Mouse (Mus musculus) thymus, postnatal 14 days (tissue): ENCODE measurements around the gene Srsf1.
"Not testable (repeated sequence)": the region's sequence is repeated elsewhere in the genome, so short reads cannot be mapped to it uniquely, and the experiment has no call there.

ENCODE experiments used
- DNase-seq: peaks from one replicate; pipeline ENCODE4 v3.0.0; 2021

Gene Srsf1

DNA sequence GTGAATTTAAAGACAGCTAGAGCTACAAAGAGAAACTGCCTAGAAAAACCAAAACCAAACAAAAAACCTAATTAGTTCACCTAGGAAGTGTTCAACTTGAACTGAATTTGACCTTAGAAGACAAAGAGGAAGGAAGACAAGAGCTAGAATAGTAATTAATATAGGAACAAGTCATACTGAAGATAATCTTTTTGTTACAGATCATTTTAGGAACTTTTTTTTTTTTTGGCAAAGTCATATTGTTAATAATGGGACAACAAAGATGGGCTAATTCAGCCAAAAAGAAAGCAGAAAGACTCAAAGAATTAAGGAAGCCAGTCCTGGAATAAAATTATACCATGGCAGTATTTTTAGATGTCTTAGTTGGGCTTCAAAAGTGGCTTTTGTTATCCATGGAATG is 2.9 kb upstream of the Srsf1 start:
- no peak for DNase-seq

DNA sequence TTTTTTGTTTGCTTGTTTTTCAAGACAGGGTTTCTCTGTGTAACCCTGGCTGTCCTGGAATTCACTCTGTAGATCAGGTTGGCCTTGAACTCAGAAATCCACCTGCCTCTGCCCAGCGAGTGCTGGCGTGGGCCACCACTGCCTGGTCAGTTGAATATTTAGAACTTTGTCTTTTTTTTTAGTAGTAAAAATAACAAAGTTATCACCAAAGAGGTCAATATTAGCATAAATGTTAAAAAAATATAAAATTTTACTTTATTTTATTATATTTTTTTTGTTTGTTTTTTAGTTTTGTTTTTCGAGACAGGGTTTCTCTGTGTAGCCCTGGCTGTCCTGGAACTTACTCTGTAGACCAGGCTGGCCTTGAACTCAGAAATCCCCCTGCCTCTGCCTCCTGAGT is 2.0 kb upstream of the Srsf1 start:
- DNase-seq: not testable (repeated sequence)

DNA sequence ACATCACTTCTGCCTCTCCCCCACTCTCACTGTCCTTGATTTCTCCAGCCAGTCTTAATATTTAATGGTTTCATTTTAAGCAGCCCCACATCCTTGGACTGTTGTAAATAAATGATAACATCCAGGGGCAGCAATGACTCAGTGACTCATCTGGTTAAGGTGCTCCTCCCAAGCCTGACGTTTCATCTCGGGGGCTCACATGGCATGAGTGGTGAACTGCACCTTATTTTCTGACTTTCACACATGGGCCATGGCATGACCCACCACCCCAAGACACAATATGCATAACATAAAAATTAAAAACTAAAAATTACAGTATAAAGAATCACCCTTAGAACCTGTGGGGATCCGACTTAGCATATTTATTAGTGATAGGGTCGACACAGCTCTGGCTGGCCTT is 1.3 kb upstream of the Srsf1 start:
- peak; percentile 11 for DNase-seq

DNA sequence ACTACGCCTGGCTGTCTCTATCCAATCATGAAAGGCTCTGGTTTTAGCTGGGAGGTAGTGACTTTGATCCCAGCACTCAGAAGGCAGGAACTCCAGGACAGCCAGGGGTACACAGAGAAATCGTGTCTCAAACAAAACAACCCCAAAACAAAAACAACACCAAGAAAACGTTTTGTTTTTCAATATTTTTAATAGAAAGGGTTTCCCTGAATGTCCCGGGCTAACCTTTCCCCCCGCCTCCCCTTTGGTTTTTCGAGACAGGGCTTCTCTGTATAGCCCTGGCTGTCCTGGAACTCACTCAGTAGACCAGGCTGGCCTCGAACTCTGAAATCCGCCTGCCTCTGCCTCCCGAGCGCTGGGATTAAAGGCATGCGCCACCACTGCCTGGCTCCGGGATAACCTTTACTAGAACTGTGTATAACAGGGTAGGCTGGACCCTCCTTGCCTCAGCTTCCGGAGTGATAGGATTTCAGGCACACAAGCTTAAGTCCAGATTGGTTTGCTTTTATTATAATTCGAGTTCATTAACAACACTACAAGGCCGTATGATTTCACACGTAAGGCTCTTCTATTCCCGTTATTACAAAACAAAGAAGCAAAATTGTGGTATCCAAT is 743 bp upstream of the Srsf1 start:
- peak; percentile 24 for DNase-seq

DNA sequence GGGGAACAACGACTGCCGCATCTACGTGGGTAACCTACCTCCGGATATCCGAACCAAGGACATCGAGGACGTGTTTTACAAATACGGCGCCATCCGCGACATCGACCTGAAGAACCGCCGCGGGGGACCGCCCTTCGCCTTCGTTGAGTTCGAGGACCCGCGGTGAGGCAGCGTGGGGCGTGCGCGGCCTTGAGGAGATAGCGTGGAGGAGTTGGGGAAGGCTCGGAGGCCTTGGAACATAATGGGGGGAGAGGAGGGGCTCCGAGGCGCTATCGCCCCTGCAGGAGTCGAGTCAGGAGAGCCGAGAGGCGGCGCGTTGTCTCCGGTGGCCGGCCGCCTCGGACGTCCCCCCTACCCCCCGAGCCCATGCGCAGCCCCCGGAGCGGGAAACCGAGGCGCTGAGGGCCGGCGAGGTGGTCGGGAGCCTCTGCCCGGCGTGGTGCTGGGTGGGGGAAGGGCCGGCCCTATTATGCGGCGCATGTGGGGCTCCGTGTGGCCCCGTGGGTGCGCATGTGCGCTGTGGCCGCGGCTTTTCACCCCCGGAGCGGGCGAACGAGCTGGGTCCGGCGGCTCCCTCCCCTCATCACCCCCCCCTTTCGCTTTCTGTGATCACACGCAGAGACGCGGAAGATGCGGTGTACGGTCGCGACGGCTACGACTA is 828 bp downstream of the Srsf1 start:
- DNase-seq: peak; percentile 77

DNA sequence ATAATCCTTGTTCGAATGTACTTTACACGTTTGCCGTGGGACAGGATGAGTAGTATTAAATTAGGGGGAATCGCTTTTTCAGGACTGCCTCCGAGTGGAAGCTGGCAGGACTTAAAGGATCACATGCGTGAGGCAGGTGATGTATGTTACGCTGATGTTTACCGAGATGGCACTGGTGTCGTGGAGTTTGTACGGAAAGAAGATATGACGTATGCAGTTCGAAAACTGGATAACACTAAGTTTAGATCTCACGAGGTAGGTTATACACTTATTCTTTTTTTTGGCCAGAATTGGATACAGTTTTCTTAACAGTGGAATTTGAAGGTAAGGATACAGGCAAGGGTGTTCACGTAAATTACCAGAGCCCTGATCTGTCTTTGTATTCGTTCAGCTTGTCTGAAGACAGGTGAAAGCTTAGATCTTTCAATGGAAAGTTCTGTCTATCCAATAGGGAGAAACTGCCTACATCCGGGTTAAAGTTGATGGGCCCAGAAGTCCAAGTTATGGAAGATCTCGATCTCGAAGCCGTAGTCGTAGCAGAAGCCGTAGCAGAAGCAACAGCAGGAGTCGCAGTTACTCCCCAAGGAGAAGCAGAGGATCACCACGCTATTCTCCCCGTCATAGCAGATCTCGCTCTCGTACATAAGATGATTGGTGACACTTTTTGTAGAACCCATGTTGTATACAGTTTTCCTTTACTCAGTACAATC is 1.9 kb downstream of the Srsf1 start:
- peak; percentile 21 for DNase-seq

DNA sequence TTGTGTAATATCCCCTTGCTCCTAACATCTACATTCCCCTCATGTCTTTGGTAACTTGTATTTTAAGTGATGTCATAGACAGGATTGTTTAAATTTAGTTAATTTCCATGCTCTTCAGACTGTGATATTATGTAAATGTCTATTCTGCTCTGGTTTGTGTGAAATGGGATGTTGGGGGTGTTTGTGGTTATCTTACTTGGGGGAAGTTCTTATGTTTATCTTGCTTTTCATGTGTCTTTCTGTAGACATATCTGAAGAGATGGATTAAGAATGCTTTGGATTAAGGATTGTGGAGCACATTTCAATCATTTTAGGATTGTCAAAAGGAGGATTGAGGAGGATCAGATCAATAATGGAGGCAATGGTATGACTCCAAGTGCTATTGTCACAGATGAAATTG is 2.6 kb downstream of the Srsf1 start:
- DNase-seq: no peak

DNA sequence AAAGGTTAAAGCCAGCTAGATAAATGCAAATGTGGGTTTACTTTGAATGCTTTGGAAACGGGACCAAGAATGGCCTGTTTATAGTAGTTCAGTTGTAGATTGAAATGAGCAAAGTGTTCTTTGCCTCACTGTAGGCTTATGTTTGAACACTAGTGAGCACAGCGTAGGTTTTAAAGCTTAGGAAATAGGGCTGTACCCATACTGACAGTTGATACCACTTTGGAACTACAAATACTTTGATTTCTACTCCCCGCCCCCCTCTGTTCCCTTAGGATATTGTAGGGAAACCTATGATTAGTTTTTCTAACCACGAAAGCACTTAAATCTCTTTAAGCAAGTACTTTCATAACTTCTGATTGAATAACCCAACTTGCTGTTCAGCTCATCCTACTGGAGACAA is 5.5 kb downstream of the Srsf1 start:
- no peak for DNase-seq

DNA sequence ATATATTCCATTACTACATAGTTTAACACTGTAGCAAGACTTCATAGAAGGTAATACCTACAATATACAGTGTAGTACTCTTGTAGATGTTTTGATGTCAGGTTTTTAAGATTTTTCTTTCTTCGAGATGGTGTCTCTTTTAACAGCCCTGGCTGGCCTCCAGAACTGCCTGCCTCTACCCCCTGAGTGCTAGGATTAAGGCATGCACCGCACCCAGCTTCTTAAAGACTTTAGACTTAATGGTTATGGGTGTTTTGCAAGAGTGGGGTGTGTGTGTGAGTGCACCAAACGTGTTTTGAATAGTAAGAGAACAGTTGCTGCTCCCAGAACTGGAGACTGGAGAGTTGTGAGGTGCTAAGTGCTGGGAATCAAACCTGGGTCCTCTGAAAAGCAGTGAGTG is 6.6 kb downstream of the Srsf1 start:
- no peak for DNase-seq

DNA sequence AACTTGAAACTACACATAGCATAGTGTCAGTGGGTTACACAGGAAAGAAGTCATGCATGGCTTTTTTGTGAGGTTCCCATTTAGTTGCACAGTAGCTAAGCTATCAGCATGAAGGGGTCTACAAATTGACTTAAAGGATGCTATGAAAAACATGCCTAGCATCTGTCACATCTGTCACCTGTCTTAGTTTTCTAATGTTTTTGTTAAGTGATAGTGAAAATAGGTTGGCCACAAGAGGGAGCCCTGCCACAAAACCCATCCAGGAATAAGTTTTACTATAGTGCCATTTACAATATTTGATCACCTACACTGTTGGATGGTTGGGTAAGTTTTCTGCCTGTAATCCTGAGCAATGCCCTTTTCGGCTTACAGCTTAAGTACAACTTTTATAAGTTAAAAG is 7.4 kb downstream of the Srsf1 start:
- peak; percentile 74 for DNase-seq

DNA sequence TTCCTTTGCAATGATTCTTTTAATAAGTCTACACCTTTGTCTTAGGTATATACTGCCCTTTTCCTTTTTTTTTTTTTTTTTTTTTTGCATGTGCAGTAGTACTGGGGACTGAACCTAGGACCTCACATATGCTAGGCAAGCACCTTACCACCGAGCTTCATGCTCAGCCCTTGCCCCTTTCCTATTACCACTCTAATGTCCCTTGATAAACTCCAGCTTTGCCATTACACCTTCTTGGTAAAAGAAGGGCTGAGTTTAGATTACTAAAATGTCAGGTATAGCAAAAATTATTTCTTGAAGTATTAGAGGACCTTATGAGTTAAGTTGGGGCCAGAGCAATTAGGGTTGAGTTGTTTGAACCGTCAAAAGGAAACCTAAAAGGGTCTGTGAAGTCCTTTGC is 8.6 kb downstream of the Srsf1 start:
- DNase-seq: no peak

DNA sequence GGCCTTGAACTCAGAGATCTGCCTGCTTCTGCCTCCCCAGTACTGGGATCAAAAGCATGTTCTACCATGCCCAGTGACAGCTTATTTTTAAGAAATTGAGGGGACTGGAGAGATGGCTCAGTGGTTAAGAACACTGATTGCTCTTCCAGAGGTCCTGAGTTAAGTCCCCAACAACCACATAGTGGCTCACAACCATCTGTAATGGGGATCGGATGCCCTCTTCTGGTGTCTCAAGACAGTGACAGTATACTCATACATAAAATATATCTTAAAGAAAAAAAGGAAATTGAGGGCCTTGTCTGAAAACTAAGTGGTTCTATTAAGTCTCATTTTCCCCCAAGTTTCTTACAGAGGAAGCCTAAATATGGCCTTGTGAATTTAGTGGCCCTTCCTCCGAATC is 10.6 kb downstream of the Srsf1 start:
- DNase-seq: no peak

DNA sequence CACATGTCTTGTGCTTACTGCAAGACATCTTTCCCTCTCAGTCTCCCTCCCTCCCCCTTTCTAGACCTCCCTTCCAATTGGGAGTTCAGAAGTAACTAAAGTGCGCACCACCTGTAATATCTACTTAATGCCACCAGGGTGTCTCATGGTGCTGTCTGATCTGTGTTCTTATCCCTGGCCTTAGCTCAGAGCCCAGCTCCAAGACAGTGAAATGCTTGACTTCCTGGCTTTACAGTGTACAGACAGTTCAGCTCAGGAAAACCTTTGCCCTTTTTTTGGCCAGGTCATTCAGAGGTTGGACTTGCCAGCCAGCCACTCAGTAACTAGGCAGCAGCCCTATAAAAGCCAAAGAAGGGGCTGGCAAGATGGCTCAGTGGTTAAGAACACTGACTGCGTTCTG is 12.0 kb downstream of the Srsf1 start:
- peak; percentile 47 for DNase-seq

DNA sequence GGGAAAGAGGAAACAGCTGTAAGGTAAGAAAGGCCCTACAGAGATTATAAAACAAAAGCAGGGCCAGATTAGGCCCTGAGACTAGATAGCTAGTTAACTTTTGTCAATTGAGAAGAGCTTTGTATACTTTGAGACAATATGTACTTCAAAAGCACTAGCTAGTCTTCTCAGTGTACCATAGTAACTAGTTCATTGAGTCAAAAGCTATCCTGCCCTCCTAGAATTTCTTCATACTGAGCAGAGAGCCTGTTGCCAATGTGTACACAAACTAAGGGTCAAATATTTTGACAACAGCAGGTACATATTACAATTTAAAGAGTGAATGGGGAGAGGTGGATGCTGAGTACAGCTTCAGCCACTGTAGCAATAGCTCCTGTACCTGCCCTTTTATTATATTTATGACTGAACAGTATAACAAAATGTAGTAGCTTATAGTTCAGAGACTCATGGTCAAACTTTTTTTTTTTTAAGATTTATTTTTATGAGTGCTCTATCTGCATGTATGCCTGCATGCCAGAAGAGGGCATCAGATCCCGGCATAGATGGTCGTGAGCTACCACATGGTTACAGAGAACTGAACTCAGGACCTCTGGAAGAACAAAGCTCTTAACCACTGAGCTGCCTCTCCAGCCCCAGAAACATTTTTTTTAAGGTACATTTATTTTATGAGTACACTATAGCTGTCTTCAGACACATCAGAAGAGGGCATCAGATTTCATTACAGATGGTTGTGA is 14.9 kb downstream of the Srsf1 start:
- peak; percentile 34 for DNase-seq

DNA sequence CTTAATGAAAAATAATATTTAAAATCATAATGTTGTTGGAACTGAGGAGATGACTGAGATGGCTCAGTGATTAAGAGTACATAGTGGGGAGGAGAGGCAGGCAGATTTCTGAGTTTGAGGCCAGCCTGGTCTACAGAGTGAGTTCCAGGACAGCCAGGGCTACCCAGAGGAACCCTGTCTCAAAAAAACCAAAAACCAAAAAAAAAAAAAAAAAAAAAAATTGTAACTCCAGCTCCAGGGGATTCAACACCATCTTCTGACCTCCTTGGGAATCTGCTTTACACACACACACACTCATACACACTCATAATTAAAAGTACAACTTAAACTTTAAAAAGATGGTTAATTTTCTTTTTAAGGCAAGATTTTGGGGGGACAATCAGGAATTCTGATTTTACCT is 18.6 kb downstream of the Srsf1 start:
- DNase-seq: no peak

DNA sequence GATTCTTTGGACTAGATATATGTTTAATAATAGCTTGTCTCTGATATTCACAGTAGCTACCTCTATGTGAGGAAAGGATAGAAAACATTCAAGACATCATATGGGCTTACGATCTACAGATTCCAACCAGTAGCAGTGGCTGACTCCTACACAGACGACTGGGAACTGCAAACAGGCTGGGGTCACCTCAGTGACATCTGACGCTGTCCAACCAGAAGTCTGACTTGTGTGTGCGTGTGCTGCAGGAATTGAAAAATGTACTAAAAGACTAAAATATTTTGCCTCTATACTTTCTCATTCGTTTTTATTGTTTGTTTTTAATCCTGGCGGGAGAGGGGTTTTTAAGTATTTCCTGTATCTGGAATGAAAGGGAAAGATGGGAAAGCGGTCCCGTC is 20.0 kb downstream of the Srsf1 start:
- no peak for DNase-seq

DNA sequence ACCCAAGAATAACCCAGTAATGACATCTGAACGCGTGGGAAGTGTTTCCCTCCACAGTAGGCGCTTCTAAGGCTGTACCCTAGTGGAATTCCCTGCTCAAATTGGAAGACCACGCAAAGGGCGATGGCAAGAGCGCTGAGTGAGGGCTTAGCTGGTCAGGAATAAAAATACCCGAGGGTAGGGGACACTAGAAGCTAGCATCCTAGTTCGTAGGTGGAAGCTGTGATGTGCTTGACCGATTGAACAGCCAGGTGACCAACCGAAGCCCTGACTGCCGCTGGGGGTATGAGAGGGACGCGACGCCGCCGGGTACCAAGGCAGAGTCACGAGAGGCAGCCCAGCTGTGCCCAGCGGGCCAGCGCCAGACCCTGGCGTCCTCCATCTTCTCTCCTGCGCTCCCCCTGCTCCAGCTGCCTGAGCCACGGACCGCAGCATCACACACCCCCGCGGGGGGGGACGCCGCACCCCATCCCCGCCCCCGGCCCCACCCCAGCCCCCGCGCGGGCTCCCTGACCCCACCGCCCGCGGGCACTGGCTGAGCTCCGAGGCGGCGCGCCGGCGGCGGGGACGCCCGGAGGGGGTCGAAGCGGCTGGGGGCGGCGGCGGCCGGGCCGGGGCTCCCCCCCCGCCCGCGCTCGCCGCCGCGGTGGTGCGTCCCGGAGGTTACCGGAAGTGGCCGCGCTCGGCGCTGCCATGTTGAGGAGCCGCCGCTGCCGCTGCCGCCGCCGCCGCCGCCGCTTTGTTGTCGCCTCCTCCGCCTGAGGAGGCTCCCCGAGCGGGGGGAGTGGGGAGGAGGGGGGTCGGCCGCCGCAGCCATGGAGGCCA is 20.6 kb downstream of the Srsf1 start, which contains the start of gene Vezf1:
Gene Vezf1 (plus strand): TSS at position 694 of the 825 bp plus-strand sequence.
- DNase-seq: peak; percentile 89

DNA sequence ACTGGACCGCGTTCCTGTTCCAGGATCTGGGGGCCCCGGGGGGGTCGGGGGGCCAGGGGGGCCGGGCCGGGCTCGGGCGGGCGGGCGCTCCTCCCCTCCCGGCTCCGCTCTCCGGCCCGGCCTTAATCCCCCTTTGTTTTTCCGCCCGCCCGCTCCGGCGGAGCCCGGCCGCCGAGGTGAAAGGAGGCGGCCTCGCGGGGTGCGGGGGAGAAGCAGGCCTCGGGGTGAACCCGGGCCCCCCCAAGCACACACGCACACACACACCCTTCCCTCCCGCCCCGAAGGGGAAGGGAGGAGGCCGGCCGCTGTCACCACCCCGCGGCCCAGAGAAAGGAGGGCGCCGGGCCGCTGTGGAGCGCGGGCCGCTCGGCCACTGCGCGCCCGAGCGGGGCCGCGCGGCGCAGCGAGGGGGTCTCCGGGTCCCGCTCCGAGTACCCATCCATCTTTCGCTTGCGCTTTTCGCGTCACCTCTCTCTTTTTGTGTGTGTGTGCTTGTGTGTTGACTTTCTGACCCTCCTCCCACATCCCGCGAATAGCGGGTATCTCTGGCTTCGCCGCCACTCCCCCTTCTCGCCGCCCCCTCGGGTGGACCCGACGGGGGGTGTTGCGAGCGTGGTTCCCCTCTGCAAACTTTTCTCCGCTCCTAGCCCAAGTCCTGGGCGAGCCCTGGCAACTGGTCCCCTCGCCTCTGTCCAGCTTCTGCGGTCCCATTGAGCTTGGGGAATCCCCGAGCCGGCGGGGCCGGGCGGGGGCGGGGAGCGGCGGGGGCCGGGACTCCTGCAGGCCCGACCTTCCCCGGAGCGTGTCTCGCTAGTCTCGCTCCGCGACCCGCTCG is 21.5 kb downstream of the Srsf1 start:
- peak; percentile 67 for DNase-seq

DNA sequence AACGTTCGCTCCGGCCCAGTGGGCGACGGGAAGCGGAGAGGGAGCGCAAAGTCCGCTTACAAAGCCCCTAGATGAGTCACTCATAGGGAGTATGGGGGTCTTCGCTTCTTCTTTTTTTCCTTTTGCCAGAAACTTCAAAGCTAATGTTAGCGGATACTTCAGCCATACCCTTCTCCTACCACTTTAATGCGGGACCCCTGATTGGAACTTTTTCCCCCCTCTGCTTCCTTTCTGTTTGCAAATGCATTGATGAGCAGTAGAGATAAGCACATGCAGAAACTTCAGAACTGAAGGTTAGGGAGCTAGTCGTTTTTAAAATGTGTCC is 22.0 kb downstream of the Srsf1 start:
- no peak for DNase-seq

DNA sequence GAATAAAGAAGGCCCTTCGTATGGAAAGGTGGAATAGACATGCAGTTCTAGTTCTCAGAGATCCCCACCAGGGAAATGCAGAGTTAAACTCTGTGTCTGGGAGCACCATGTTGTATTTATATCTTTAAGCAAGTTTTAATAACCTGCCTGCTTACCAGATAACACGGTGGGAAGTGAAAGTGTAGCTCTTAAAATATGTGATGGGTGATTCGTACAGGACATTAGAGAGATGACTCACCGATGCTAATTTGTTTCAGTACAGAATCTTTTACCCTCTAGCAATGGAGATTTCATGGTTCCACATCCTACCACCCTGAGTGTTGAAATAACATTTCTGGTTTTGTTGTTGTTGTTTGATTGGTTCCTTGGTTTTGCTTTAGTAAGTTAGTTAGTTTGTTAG is 23.2 kb downstream of the Srsf1 start:
- DNase-seq: no peak

DNA sequence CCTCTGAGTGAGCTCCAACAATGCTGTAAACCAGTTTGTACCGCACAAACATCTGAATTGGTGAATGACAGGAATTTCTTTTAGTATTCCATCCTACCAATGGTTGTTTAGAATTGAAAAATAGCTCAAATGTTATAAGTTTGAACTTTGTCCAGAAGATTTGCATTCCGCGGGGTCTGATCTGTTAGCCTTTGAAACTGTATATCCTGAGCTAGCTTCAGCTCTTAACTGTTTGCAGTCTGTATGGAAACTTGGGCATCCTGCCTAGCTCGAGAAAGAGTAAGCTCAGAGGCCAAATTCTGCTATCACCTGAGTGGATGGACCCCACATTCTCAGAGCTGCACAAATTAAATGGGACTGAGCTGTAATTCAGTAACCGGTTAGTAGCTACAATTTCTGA is 23.9 kb downstream of the Srsf1 start:
- DNase-seq: no peak

DNA sequence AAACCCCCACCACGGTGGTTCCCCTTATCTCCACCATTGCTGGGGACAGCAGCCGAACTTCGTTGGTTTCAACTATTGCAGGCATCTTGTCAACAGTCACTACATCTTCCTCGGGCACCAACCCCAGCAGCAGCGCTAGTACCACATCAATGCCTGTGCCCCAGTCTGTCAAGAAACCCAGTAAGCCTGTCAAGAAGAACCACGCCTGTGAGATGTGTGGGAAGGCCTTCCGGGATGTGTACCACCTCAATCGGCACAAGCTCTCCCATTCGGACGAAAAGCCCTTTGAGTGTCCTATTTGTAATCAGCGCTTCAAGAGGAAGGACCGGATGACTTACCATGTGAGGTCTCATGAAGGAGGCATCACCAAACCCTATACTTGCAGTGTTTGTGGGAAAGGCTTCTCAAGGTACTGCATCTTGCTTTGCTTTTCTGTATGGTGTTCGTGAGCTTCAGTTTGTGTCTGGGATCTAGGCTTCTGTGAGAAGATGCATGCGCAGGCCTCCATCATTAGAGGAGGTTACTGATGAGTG is 26.2 kb downstream of the Srsf1 start:
- no peak for DNase-seq
